Mouse (Mus musculus): ENCODE measurements around the gene Cdx2. TPM values are rescaled to one million over a fixed set of nuclear protein-coding genes. Genes with fewer than 3 reads are reported as not detected.

Cdx2 gene
- total RNA-seq, 2 experiments from 2014 or later: not detected

DNA sequence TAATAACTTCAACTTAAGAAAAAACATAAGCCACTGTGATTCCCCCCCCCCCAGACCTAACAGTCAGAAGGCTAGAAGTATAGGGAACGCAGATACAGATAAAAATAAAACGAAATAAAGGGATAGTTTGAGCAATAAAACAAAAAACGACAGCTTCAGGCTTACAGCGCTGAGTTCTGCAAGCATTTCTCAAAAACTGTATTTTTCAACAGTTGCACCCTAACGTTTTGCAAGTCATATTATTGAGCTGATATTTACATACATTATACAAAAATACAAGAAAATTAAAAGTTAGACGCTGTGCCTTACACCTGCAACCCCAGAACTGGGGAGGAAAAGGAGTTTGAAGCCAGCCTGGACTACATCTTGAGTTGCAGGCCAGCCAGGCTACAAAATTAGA is 37.7 kb downstream of the Cdx2 start:
- no peak for ATAC-seq (replicated peaks; ENCODE audit: low FRiP score, poor library complexity, severe bottlenecking)

DNA sequence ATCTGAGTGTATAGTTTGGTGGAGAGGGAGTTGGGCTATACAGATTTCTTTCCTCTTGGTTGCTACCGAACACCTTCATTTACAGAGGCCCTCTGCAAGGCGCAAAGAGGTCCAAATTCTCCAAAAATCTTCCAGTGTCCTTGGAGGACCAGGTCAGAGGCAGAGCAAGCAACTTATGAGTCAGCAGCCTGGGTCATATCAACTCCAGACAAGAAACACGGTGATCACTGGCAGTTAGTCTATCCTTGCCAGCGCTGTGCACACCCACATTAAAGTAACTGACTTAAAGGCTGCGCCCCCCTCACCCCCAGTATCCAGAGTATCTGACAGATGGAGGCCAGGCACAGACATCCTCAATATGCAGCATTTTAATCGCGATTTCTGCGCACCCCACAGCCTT is 38.3 kb downstream of the Cdx2 start:
- no peak for ATAC-seq (replicated peaks; ENCODE audit: low FRiP score, poor library complexity, severe bottlenecking)

DNA sequence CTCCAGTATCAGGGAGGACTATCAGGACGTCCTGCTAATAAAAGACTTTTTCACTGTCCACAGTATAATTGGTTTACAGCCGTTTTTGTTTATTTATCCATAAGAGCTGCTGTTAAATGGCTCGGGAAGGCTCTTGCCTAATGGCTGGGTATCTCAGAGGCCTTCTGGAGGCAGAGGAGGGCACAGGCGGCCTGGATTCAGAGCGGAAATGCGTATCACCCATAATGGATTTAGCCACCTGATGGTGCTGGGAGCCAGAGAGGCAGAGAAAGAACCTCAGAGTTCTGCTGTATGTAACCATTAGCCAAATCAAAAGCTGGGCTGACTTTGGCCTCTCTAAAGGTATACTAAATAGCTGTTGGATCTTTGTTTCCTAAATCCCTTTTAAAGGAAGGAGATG is 39.6 kb downstream of the Cdx2 start:
- no peak for ATAC-seq (replicated peaks; ENCODE audit: low FRiP score, poor library complexity, severe bottlenecking)

DNA sequence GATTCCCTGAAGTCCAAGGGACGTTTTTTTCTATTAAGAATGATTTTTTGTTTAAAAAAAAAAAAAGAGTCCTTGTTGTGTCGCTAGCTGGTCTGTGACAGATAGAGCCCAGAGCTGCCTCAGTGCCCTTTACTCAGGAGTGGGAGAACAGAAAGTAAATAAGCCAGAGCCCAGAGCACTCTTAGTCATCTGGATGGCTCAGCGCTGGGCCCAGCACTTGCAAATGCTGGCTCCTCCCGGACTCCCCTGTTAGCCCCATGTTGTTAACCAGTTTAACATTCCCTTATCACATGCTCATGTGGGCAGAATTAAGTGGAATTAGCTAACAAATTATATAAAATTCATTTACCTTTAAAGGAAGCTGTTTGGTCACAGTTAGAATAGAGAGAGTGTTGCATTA is 43.1 kb downstream of the Cdx2 start:
- no peak for ATAC-seq (replicated peaks; ENCODE audit: low FRiP score, poor library complexity, severe bottlenecking)

DNA sequence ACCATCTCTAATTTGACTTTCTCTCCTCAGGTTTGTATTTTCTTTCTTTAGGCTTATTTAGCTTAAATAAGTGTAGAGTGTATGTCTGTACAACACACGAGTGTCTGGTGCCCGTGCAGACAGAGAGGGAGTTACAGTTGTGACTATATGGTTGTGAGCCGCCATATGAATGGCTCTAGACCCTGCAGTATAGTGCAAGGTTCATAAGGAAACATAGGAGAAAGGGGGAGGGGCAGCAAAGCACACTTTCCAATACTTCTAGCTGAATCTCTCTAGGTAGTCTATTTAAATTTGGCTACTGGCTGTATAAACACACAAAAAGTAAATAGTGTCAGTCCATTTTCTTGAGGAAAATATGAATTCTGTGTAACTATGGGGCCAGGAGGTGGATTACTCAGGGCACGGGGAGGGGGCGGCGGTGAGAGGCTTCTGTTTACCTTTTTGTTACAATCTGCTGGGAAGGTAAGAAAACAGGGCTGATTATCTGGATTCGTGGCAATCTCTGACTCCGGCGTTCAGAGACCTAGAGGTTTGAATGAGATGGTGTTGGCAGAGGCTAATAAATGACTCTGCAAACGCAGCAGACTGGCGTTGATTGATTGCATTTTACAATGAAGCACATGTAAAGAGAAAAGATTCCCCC is 45.0 kb downstream of the Cdx2 start:
- ATAC-seq (replicated peaks; ENCODE audit: low FRiP score, poor library complexity, severe bottlenecking): no peak

DNA sequence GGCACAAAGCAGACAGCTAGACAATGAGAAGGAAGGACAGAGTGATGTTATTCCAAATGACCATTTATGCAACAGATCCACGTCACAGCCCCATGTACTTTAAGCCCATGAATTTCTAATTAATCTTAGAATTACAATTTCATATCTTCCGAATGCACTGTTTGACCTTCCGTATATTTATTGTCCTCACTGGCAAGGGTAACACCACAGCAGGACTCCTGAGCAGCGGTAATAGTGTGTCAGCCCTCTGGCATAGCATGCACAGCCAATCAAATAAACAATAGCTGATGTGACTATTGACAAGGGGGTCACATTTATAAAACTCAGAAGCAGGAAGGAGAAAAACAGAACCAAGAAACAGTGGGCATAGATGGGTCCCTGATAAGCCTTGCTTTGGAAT is 46.3 kb downstream of the Cdx2 start:
- no peak for ATAC-seq (replicated peaks; ENCODE audit: low FRiP score, poor library complexity, severe bottlenecking)

DNA sequence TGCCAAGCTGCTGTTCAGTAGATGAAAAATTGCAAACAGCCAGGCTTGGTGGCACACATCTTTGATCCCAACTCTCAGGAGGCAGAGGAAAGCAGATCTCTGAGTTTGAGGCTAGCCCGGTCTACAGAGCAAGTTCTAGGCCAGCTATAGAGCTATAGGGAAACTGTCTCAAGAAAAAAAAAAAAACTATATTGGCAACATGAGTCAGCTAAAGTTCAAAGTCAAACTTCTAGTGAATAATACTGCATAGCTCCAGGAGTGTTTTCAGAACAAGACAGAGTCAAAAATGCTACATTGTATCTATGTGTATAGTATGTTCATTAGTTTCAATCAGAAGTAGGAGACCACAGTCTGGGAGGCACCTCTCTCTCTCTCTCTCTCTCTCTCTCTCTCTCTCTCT is 46.9 kb downstream of the Cdx2 start:
- no peak for ATAC-seq (replicated peaks; ENCODE audit: low FRiP score, poor library complexity, severe bottlenecking)

Other genes with a start within 250 kb of the Cdx2 start
- 0.42 and 1.4 TPM in 2 replicates for gene Lnx2, start 230.7 kb downstream of the Cdx2 start, total RNA-seq (2015; ENCODE audit: low replicate concordance)
- 1.3 and 1.7 TPM in 2 replicates for gene Lnx2, start 230.7 kb downstream of the Cdx2 start, total RNA-seq (2017; ENCODE audit: low replicate concordance)
- 42.8 and 43.2 TPM in 2 replicates for gene Polr1d, start 230.2 kb downstream of the Cdx2 start, total RNA-seq (2015; ENCODE audit: low replicate concordance)
- 17.5 and 41.8 TPM in 2 replicates for gene Polr1d, start 230.2 kb downstream of the Cdx2 start, total RNA-seq (2017; ENCODE audit: low replicate concordance)
- gene Gsx1, start 118.6 kb downstream of the Cdx2 start, total RNA-seq (2015; ENCODE audit: low replicate concordance): not detected in 2 replicates
- gene Gsx1, start 118.6 kb downstream of the Cdx2 start, total RNA-seq (2017; ENCODE audit: low replicate concordance): not detected in 2 replicates
- gene Pdx1, start 37.3 kb downstream of the Cdx2 start, total RNA-seq (2015; ENCODE audit: low replicate concordance): not detected in 2 replicates
- not detected in 2 replicates for gene Pdx1, start 37.3 kb downstream of the Cdx2 start, total RNA-seq (2017; ENCODE audit: low replicate concordance)
- gene Urad, start 15.2 kb upstream of the Cdx2 start, total RNA-seq (2015; ENCODE audit: low replicate concordance): not detected in 2 replicates
- not detected in 2 replicates for gene Urad, start 15.2 kb upstream of the Cdx2 start, total RNA-seq (2017; ENCODE audit: low replicate concordance)
- 1.4 and 2.1 TPM in 2 replicates for gene Flt3, start 93.2 kb upstream of the Cdx2 start, total RNA-seq (2015; ENCODE audit: low replicate concordance)
- gene Flt3, start 93.2 kb upstream of the Cdx2 start, total RNA-seq (2017; ENCODE audit: low replicate concordance): 0.45 and 2.3 TPM in 2 replicates
- gene Pan3, start 122.9 kb upstream of the Cdx2 start, total RNA-seq (2015; ENCODE audit: low replicate concordance): 317 and 399 TPM in 2 replicates
- 157 and 205 TPM in 2 replicates for gene Pan3, start 122.9 kb upstream of the Cdx2 start, total RNA-seq (2017; ENCODE audit: low replicate concordance)